Mouse (Mus musculus): ENCODE measurements around the gene Auh.

DNA sequence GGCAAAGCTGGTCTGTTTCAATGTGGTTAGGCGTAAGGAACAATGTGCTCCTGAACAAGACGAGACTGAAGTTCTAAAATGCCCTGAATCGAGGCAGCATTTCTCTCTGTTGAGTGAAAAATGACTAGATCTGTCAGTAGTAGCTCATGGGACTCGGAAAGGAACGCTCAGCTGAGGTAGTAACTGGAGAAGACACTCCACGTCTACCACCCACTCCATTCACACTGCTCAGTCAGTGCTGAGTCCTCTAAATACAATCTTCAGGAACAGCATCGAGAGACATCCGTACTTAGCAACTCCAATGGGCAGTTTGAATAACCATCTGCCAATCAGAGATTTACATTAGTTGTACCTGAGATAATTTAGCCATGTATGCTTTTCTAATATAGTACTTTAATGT lies 66.0 kb downstream of the Auh start:
- TF ChIP-seq CTCF (conservative IDR thresholded peaks at IDR 0.05 in 1 of 2, IDR thresholded peaks at IDR 0.05 in 1 of 2; ENCODE audit: low read depth in 2 of 2, low read length in 2 of 2) (no peak), MAX (IDR thresholded peaks at IDR 0.05; ENCODE audit: low read length) (no peak), POLR2A (IDR thresholded peaks at IDR 0.05; ENCODE audit: low read depth, low read length) (no peak), MAZ (IDR thresholded peaks at IDR 0.05; ENCODE audit: low read depth, low read length) (no peak), TBP (conservative IDR thresholded peaks at IDR 0.05; ENCODE audit: low read depth, low read length) (no peak), ZMIZ1 (IDR thresholded peaks at IDR 0.05; ENCODE audit: low read depth, low read length) (no peak)
